Mouse (Mus musculus) adrenal gland, adult 2 months (tissue): ENCODE measurements around the gene Lcn12. TPM values are rescaled to one million over a fixed set of nuclear protein-coding genes. Genes with fewer than 3 reads are reported as not detected.
A peak's percentile ranks its signal among the peaks of the same experiment; 100 is the strongest.

Source experiments
- DNase-seq: peaks from one replicate; pipeline ENCODE4 v3.0.0; 2021
- microRNA-seq, 2 experiments: library from miRNA; unstranded; fragments of <30 nt; microRNA quantifications; one replicate each; pipeline ENCODE4 v1.2.0; 2021
- polyA plus RNA-seq: library from polyadenylated mRNA; depleted of rRNA; stranded (reverse); fragments of >200 nt; gene quantifications from 2 replicates; pipeline ENCODE4 v1.2.3, GENCODE M21; 2012; rRNA removed
- total RNA-seq, 2 experiments: library from RNA; stranded (reverse); gene quantifications; 2 replicates each; pipeline ENCODE4 v1.2.3; 2021

Gene Lcn12
- total and polyA plus RNA-seq, 3 experiments, result not detected

GRCm38 (mm10) chr2:25461407-25461806 is 32.3 kb downstream of the Lcn12 start:
- no peak for DNase-seq

GRCm38 (mm10) chr2:25460551-25461309 is 33.0 kb downstream of the Lcn12 start, which contains the start of gene Paxx:
Gene Paxx (minus strand): TSS chr2:25461094.
- peak; percentile 95 for DNase-seq

- DNase-seq, result no peak
Observed at GRCm38 (mm10) chr2:25460135-25460534, 33.6 kb downstream of the Lcn12 start.

GRCm38 (mm10) chr2:25458911-25459310 is 34.8 kb downstream of the Lcn12 start:
- DNase-seq, result no peak

GRCm38 (mm10) chr2:25457022-25457896 is 36.5 kb downstream of the Lcn12 start:
- no peak for DNase-seq

- DNase-seq, result no peak
Observed at GRCm38 (mm10) chr2:25456205-25456953, 37.3 kb downstream of the Lcn12 start, which contains the start of gene Clic3. Gene Clic3 (plus strand): TSS chr2:25456838.

GRCm38 (mm10) chr2:25452951-25453350 is 40.8 kb downstream of the Lcn12 start:
- no peak for DNase-seq

GRCm38 (mm10) chr2:25450853-25451647 is 42.7 kb downstream of the Lcn12 start:
- no peak for DNase-seq

GRCm38 (mm10) chr2:25442682-25443081 is 51.0 kb downstream of the Lcn12 start:
- no peak for DNase-seq

GRCm38 (mm10) chr2:25441067-25441466 is 52.6 kb downstream of the Lcn12 start:
- DNase-seq, result no peak

Small RNAs within 50 kb of the gene (microRNA-seq; reads per million reads assigned to microRNA genes)
- gene Mir3087, result 0.22 to 0.41 reads per million in 2 experiments

Other genes starting within 250 kb of the Lcn12 start
Only the 30 nearest of the 37 such genes appear.
- not detected for gene Tmem210, start 205.8 kb downstream of the Lcn12 start, total RNA-seq
- gene Tmem210, start 205.8 kb downstream of the Lcn12 start, polyA plus RNA-seq, result not detected in 2 replicates
- gene Lrrc26, start 204.0 kb downstream of the Lcn12 start, total RNA-seq, result not detected
- gene Lrrc26, start 204.0 kb downstream of the Lcn12 start, polyA plus RNA-seq, result not detected in 2 replicates
- gene Grin1, start 174.7 kb downstream of the Lcn12 start, total RNA-seq, result 10 to 100 TPM in 1 of 2 experiments, 1 to 10 TPM in 1; 8.3 to 13.3 TPM
- gene Grin1, start 174.7 kb downstream of the Lcn12 start, polyA plus RNA-seq, result 15.3 and 16.4 TPM in 2 replicates
- 10 to 100 TPM; 53.6 to 59.9 TPM for gene Man1b1, start 161.6 kb downstream of the Lcn12 start, total RNA-seq
- gene Man1b1, start 161.6 kb downstream of the Lcn12 start, polyA plus RNA-seq, result 10.3 and 13.5 TPM in 2 replicates
- gene Dpp7, start 137.6 kb downstream of the Lcn12 start, total RNA-seq, result 10 to 100 TPM; 34.2 to 38.5 TPM
- gene Dpp7, start 137.6 kb downstream of the Lcn12 start, polyA plus RNA-seq, result 47.1 and 55.0 TPM in 2 replicates
- gene Uap1l1, start 128.2 kb downstream of the Lcn12 start, total RNA-seq, result 10 to 100 TPM; 15.0 to 22.7 TPM
- 28.4 and 41.5 TPM in 2 replicates for gene Uap1l1, start 128.2 kb downstream of the Lcn12 start, polyA plus RNA-seq
- gene Sapcd2, start 121.6 kb downstream of the Lcn12 start, total RNA-seq, result under 1 TPM in 1 of 2 experiments, not detected in 1; 0.23 TPM
- gene Sapcd2, start 121.6 kb downstream of the Lcn12 start, polyA plus RNA-seq, result 3.9 and 4.4 TPM in 2 replicates
- gene Entpd2, start 98.0 kb downstream of the Lcn12 start, total RNA-seq, result 1 to 10 TPM; 3.7 to 7.2 TPM
- 21.1 and 24.7 TPM in 2 replicates for gene Entpd2, start 98.0 kb downstream of the Lcn12 start, polyA plus RNA-seq
- 100 to 1,000 TPM; 128 to 145 TPM for gene Npdc1, start 94.6 kb downstream of the Lcn12 start, total RNA-seq
- 685 and 775 TPM in 2 replicates for gene Npdc1, start 94.6 kb downstream of the Lcn12 start, polyA plus RNA-seq
- gene Fut7, start 70.6 kb downstream of the Lcn12 start, total RNA-seq, result under 1 TPM in 1 of 2 experiments, not detected in 1; 0.24 TPM
- gene Fut7, start 70.6 kb downstream of the Lcn12 start, polyA plus RNA-seq, result 0.10 and 0.40 TPM in 2 replicates
- gene Abca2, start 65.2 kb downstream of the Lcn12 start, total RNA-seq, result 10 to 100 TPM; 32.1 to 42.7 TPM
- gene Abca2, start 65.2 kb downstream of the Lcn12 start, polyA plus RNA-seq, result 86.8 and 118 TPM in 2 replicates
- gene Clic3, start 37.1 kb downstream of the Lcn12 start, total RNA-seq, result under 1 TPM in 1 of 2 experiments, not detected in 1; 0.66 TPM
- 1.6 and 3.4 TPM in 2 replicates for gene Clic3, start 37.1 kb downstream of the Lcn12 start, polyA plus RNA-seq
- gene Paxx, start 32.8 kb downstream of the Lcn12 start, total RNA-seq, result 10 to 100 TPM; 33.3 to 35.2 TPM
- 85.9 and 124 TPM in 2 replicates for gene Paxx, start 32.8 kb downstream of the Lcn12 start, polyA plus RNA-seq
- 1 to 10 TPM; 2.5 to 2.7 TPM for gene Ptgds, start 23.9 kb downstream of the Lcn12 start, total RNA-seq
- gene Ptgds, start 23.9 kb downstream of the Lcn12 start, polyA plus RNA-seq, result 4.9 and 5.6 TPM in 2 replicates
- gene Fbxw5, start 6.8 kb upstream of the Lcn12 start, total RNA-seq, result 10 to 100 TPM; 83.9 to 89.5 TPM
- gene Fbxw5, start 6.8 kb upstream of the Lcn12 start, polyA plus RNA-seq, result 34.4 and 64.3 TPM in 2 replicates
- 1 to 10 TPM; 1.5 to 2.0 TPM for gene C8g, start 7.8 kb upstream of the Lcn12 start, total RNA-seq
- 2.7 and 3.0 TPM in 2 replicates for gene C8g, start 7.8 kb upstream of the Lcn12 start, polyA plus RNA-seq
- gene Traf2, start 53.0 kb upstream of the Lcn12 start, total RNA-seq, result 10 to 100 TPM; 22.3 to 29.0 TPM
- gene Traf2, start 53.0 kb upstream of the Lcn12 start, polyA plus RNA-seq, result 11.1 and 12.7 TPM in 2 replicates
- 100 to 1,000 TPM; 307 to 329 TPM for gene Edf1, start 63.9 kb upstream of the Lcn12 start, total RNA-seq
- gene Edf1, start 63.9 kb upstream of the Lcn12 start, polyA plus RNA-seq, result 127 and 140 TPM in 2 replicates
- gene Mamdc4, start 80.9 kb upstream of the Lcn12 start, total RNA-seq, result 1 to 10 TPM; 2.3 to 7.4 TPM
- 4.2 and 8.8 TPM in 2 replicates for gene Mamdc4, start 80.9 kb upstream of the Lcn12 start, polyA plus RNA-seq
- 10 to 100 TPM; 53.5 to 54.1 TPM for gene Phpt1, start 81.3 kb upstream of the Lcn12 start, total RNA-seq
- 36.7 and 53.4 TPM in 2 replicates for gene Phpt1, start 81.3 kb upstream of the Lcn12 start, polyA plus RNA-seq
- gene Ajm1, start 87.8 kb upstream of the Lcn12 start, total RNA-seq, result 1 to 10 TPM; 1.4 to 2.1 TPM
- gene Ajm1, start 87.8 kb upstream of the Lcn12 start, polyA plus RNA-seq, result 10.5 and 13.5 TPM in 2 replicates
- gene Rabl6, start 114.6 kb upstream of the Lcn12 start, total RNA-seq, result 10 to 100 TPM; 86.4 to 96.9 TPM
- 139 and 150 TPM in 2 replicates for gene Rabl6, start 114.6 kb upstream of the Lcn12 start, polyA plus RNA-seq
- not detected for gene Ccdc183, start 123.8 kb upstream of the Lcn12 start, total RNA-seq
- gene Ccdc183, start 123.8 kb upstream of the Lcn12 start, polyA plus RNA-seq, result not detected in 2 replicates
- gene Tmem141, start 128.1 kb upstream of the Lcn12 start, total RNA-seq, result 10 to 100 TPM; 23.2 to 35.5 TPM
- 27.1 and 27.9 TPM in 2 replicates for gene Tmem141, start 128.1 kb upstream of the Lcn12 start, polyA plus RNA-seq
- gene Fcna, start 134.1 kb upstream of the Lcn12 start, total RNA-seq, result 10 to 100 TPM in 1 of 2 experiments, 1 to 10 TPM in 1; 4.6 to 10.1 TPM
- 2.4 and 4.4 TPM in 2 replicates for gene Fcna, start 134.1 kb upstream of the Lcn12 start, polyA plus RNA-seq
- gene Lcn8, start 159.2 kb upstream of the Lcn12 start, total RNA-seq, result not detected
- not detected in 2 replicates for gene Lcn8, start 159.2 kb upstream of the Lcn12 start, polyA plus RNA-seq
- gene Lcn5, start 164.0 kb upstream of the Lcn12 start, total RNA-seq, result not detected
- not detected in 2 replicates for gene Lcn5, start 164.0 kb upstream of the Lcn12 start, polyA plus RNA-seq
- not detected for gene Lcn6, start 182.9 kb upstream of the Lcn12 start, total RNA-seq
- gene Lcn6, start 182.9 kb upstream of the Lcn12 start, polyA plus RNA-seq, result not detected in 2 replicates
- not detected for gene Lcn10, start 188.8 kb upstream of the Lcn12 start, total RNA-seq
- not detected in 2 replicates for gene Lcn10, start 188.8 kb upstream of the Lcn12 start, polyA plus RNA-seq
- 1 to 10 TPM in 1 of 2 experiments, under 1 TPM in 1; 0.41 to 1.8 TPM for gene Obp2a, start 206.1 kb upstream of the Lcn12 start, total RNA-seq
- gene Obp2a, start 206.1 kb upstream of the Lcn12 start, polyA plus RNA-seq, result 4.8 and 6.2 TPM in 2 replicates